Mouse (Mus musculus) adrenal gland (tissue): Measurements from ENCODE around the gene C5ar1.
"Not testable (repeated sequence)": the region's sequence is repeated elsewhere in the genome, so short reads cannot be mapped to it uniquely, and the experiment has no call there.

ENCODE experiments used
- intact Hi-C: fragments of 180-260 bp; cut with DNase I; formaldehyde crosslinking; loops from one replicate; pipeline ENCODE4 v1.15.1; 2025
- long read RNA-seq, 2 experiments: library from polyadenylated mRNA; unstranded; transcript quantifications; one replicate each; pipeline ENCODE4 v2.0.0; 2020; ENCODE audit warnings: borderline replicate concordance in 1 of 2; ENCODE audit not compliant: insufficient replicate concordance in 1 of 2

Gene C5ar1
- long read RNA-seq, experiment 1, transcript C5ar1-202 (2 exons, 2,540 nt) = major isoform, 5 of 7 reads
- long read RNA-seq, experiment 1, partial matches to known transcripts = 0 of 7 reads
- long read RNA-seq, experiment 1, other reads (novel, unspliced or antisense) = 2 of 7 reads
- long read RNA-seq, experiment 2, partial matches to known transcripts = 0 of 4 reads
- long read RNA-seq, experiment 2, other reads (novel, unspliced or antisense) = 1 of 4 reads

DNA sequence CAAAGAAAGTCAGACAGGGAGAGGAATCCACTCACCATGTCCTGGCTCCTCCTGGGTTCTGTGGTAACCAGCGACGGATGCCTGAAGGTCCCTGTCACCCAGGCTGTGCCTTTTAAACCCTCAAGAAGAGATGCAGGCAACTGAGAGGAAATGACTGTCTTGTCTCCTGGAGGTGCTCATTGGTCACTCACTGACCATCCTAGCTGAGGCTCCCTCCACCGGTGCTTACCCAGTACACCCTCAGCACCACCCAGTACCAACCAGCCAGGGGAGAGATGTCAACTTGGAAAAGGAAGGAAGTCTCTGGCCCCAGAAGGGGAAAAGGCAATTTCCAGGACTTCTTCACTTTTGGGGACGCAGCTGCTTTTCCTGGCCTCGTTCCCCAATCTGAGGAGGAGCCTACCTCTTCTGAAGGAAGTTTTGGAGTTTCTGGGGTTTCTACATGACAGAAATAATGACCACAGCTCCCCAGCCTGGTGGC is at the start of gene C5ar1:
Gene C5ar1, minus strand, starts transcription at position 431 of the 481 bp plus-strand sequence.
- intact Hi-C loops = no loop called here

DNA sequence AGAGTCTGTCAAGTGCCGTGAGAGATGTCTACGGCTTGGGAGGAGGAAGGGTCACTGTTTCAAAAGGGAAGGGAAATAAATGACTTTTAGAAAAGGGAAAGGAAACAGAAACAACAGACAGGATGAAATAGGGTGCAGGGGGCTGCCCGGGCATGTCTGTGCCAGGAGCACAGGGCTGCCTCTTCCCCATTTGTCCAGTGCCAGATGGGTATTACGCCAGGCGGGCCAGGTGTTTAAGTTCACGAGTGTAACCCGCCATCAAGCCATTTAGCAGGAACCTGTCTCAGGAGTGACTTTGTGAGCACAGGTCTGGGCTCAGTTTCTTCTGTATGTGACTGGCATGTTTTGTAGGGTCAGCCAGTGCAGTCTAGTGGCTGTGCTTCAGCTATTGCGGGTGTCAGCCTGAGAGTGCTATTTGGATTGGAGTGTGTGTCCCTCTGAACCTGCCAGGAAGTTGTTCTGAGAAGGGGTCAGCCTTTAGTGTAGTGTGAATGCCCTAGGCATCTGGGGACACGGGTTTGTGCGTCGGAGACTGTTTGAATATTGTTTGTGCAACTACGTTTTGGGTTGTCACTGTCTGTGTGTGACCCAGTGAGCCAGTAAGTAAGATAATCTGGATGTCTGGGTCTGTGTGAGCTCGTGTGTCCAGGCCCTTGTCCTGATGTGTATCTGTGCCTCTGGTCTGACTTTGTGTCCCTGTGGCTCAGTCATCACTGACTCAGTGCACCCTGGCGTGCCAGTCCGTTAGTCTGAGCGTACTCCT is 49.4 kb upstream of the C5ar1 start:
- intact Hi-C loops = no loop called here

DNA sequence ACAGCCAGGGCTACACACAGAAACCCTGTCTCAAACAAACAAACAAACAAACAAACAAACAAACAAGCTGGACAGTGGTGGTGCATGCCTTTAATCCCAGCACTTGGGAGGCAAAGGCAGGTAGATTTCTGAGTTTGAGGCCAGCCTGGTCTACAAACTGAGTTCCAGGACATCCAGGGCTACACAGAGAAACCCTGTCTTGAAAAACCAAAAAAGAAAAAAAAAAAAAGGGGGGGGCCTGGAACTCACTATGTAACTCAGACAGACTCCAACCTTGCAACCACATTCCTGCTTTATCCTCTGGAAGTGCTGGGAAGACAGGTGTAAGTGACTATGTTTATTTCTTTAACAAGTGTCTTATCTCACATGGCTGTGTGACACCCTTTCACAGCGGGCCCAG is 48.8 kb upstream of the C5ar1 start, which contains the start of gene Bbc3:
Gene Bbc3, plus strand, starts transcription at position 301 of the 400 bp plus-strand sequence.
- intact Hi-C loops = not testable (repeated sequence)

DNA sequence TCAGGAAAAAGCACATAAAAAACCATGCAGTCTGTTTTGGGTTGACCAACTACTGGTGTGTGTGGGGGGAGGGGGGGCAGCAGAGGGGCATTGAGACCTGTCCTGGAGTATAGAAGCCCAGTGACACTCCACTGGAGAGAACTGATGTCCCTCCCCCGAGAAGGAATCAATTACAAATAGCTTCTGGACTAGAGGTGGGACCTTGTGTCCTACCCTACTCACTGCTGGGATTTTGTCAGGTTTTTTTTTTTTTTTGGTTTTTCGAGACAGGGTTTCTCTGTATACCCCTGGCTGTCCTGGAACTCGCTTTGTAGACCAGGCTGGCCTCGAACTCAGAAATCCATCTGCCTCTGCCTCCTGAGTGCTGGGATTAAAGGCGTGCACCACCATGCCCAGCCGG is 47.8 kb upstream of the C5ar1 start:
- intact Hi-C loops = not testable (repeated sequence)

DNA sequence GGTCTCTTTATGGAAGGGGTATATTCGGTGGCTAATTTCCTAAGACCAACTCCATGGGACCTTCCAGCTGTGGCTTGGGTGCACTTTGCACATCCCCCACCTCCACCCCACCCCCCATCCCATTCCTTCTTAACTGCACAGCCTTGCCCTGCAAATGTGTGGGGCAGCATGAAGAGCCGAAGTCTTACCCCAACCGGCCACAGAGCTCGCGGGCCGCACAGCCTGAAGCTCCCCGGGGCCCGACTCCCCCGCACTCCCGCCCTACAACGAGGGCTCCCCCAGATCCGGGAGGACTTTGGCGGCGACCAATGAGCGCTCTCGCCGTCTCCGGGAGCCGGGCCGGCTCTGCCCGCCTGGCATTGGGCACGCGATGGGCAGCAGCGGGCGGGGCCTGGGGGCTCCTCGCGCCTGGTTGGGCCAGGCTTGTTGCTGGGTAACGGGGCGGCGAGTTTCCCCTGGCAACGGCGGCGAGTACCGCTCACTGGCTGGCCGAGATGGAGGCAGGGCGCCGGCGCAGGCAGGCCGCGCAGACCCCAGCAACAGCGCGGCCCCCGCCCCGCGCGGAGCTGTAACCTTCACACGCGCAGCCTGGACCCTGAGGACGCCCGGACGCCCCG is 40.2 kb upstream of the C5ar1 start:
- intact Hi-C loops = loop anchor here (10.0 kb wide), 1 partner anchor 165 kb away; no protein-coding TSS in a partner anchor

DNA sequence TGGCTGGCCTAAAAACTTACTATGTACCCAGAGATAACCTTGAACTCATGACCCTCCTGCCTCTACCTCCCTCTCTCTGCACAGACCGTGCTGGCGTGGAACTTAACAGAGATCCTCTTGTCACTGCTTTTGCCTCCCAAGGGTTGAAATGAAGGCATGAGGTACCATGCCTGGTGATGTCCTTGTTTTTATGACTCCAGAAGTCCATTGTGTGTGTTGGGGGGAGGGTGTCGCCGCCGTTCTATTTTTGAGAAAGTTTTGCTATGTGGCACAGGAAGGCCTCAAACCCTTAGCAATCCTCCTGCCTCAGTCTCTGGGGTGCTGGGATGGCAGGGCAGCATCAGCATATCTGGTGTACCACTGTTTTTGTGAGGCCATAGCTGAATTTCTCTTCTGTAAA is 39.6 kb upstream of the C5ar1 start:
- intact Hi-C loops = loop anchor here (10.0 kb wide), 1 partner anchor 166 kb away; no protein-coding TSS in a partner anchor

DNA sequence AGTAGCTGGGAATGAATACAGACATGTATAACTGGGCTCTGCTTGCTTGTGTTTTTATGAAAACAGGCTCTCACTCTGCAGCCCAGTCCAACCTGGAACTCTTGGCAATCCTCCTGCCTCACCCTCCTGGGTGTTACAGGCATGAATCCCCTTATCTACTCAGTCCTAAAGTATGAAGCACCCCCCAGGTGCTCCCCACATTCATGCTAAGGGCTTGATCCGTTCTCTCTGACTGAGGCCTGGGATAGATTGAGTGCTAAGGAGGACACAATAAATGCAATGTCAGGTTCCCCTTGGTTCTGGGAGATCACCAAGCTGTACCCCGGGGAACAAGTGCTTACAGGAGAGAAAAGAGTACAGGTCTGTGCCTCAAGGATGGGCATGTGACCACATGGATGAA is 38.3 kb upstream of the C5ar1 start:
- intact Hi-C loops = loop anchor here (10.0 kb wide), 1 partner anchor 167 kb away; no protein-coding TSS in a partner anchor

DNA sequence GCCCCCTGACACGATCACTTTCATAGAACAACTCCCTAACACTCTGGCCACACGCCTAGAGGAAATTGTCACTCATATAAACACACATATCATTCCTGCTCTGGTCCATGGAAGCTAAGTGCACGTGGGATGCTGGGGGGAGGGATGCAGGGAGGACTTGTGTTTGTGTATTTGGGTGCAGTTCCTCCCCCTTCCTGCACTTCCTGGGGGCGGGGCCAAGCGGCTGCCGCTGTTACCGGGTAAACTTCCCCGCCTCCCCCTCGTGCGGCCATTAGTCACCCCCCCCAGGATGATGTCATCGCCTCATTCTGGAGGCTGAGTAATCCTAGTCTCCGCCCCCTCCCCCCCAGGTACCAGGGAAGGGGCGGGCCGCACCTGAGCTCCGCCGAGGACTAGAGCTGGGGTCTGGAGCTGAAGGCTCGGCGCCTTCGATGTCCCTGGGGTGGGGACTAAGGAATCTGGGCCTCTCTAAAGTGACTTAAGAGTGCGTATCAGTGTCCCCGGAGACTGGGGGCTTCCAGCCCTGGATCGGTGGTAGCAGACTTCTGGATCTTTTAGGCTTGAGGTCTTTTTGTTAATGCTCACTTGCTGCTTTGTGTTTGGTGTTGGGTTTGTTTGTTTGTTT is 37.5 kb upstream of the C5ar1 start:
- intact Hi-C loops = loop anchor here (10.0 kb wide), 1 partner anchor 168 kb away; no protein-coding TSS in a partner anchor

DNA sequence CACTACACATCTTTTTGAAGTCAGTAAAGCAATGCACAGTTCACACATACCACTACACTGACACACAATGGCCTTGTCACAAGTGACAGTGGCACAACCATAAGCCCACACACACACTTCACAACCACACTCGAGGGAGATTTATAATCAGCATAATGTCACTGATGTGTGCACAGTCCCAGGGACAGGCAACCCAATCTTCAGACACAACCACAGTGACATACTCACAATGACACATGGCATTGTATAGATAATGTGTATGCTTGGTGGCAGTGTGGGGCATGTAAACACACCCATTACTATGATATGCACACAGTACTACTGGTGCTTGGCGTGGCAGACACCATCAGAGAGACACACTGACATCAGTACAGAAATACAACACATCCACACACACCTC is 36.8 kb upstream of the C5ar1 start:
- intact Hi-C loops = loop anchor here (10.0 kb wide), 1 partner anchor 169 kb away; no protein-coding TSS in a partner anchor

DNA sequence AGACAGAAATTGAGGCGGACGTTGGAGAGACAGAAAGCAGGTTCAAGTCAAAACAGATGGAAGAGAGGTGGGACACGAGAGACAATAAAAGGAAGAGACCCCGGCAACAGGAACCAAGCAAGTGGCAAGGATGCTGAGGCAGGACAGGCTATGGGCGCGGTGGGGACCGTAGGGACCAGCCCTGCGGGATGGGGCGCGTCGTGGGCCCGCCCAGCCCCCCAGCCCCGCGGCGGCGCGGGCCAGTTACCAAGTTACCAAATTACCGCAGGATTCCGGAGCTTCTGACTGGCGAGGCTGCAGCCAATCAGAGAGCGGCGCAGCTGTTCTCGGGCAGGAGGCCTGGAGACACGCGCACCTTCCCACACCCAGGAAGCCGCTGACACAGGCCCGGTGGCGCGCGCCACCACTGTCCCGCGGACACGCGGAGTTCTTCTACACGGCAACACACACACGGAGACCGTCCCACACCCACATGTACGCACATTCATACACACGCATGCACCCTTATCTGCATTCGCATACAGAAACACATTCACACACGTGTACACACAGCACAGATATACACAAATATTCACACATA is 36.1 kb upstream of the C5ar1 start:
- intact Hi-C loops = loop anchor here (2.0 to 10.0 kb wide), 3 partner anchors 17 to 169 kb away; no protein-coding TSS in a partner anchor

DNA sequence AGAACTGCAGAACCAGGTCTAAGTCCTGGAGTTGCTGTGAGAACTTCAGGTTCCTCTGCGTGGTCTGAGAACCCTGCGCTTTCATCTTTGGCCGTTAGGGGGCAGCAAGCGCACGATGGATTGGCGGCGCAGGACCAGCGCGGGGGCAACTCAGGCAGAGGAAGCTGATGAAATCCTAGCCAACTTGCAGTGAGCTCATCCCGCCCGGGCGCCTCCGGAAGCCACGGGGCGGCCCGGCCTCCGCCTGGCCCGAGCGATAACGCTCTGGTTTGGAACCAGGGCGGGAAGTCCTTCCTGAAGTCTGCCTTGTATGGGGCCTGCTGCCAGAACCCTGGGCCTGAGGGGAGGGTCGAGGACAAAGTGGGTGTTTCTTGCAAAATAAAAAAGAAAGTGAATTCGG is 35.5 kb upstream of the C5ar1 start:
- intact Hi-C loops = loop anchor here (1.0 to 10.0 kb wide), 4 partner anchors 18 to 170 kb away; no protein-coding TSS in a partner anchor

DNA sequence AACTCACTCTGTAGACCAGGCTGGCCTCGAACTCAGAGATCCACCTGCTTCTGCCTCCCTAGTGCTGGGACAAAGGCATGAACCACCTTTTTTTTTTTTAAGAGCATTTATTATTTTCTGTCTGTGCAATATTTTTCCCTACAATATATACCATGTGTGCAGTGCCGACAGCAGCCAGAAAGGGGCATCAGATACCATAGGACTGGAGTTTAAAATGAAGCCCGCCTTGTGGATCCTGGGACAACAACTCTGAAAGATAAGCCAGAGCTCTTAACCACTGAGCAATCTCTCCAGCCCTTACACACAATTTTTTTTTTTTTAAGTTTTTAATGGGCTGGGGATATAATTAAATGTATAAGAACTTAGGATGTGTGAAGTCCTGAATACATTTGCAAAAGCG is 35.0 kb upstream of the C5ar1 start:
- intact Hi-C loops = loop anchor here (1.0 to 10.0 kb wide), 4 partner anchors 18 to 170 kb away; no protein-coding TSS in a partner anchor

DNA sequence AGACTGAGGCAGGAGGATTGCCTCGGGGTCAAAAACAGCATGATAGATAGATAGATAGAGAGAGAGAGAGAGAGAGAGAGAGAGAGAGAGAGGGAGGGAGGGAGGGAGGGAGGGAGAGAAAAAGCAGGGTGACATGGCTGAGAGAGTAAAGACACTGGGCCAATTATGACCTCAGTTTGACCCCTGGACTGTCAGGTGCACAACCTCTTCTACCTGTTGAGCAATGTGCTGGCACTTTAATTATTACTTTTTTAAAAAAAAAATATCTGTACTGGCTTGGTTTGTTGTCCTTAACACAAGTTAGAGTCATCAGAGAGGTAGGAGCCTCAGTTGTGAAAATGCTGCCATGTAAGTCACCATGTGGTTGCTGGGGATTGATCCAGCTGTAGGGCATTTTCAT is 28.5 kb upstream of the C5ar1 start:
- intact Hi-C loops = no loop called here

DNA sequence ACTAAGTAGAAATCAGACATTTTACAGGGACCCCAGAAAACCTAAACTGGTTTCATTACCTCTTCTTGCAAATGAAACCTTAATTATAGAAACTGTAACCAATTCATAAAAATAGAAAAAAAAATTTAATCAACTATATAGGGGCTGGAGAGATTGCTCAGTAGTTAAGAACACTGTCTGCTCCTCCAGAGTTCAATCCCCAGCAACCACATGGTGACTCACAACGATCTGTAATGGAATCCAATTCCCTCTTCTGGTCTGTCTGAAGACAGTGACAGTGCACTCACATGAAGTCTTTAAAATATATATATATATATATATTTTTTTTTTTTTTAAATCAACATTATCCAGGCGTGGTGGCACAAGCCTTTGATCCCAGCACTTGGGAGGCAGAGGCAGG is 27.7 kb upstream of the C5ar1 start:
- intact Hi-C loops = no loop called here

DNA sequence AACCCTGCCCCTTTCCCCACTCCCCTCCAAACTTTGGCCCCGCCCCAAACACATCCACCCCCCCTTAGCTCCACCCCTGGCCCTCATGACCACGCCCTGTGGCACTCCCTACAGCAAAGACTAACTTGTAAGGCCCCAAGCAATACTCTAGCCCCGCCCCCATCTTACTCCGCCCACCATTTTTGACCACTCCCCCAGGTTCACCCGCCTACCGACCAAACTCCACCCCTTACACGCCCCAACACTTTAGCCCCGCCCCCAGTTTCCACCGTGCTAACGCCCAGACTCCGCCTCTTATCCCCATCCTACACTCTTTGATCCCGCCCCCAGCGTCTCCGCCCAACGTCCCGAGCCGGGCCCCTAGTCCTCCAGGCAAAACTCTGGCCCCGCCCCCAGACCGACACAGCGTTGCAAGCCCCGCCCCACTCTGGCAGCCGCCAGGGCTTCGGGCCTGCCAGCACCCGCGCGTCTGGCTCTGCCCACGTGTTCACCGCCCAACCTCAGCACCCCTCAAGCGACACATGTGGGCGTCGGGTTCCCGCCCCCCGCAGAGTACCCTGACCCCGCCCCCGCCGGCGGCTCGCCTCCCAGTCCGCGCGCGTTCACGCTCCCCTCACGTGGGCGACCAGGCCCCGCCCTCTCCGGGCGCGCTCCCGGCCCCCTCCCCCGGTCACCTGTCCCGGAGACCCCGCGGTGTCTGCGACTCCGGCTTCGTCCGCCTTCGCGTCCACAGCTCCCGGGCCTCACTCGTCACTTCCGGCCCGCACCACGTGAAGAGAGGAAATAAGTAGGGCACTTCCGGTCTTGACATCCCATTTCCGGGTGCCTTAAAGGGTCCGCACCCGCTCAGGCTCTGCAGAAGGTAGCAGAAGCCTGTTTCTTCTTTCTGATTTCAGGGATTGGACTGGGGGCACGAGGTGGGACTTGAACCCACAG is 27.0 kb upstream of the C5ar1 start, which contains the start of gene Ccdc9:
Gene Ccdc9, minus strand, starts transcription at position 770 of the 936 bp plus-strand sequence.
- intact Hi-C loops = no loop called here

DNA sequence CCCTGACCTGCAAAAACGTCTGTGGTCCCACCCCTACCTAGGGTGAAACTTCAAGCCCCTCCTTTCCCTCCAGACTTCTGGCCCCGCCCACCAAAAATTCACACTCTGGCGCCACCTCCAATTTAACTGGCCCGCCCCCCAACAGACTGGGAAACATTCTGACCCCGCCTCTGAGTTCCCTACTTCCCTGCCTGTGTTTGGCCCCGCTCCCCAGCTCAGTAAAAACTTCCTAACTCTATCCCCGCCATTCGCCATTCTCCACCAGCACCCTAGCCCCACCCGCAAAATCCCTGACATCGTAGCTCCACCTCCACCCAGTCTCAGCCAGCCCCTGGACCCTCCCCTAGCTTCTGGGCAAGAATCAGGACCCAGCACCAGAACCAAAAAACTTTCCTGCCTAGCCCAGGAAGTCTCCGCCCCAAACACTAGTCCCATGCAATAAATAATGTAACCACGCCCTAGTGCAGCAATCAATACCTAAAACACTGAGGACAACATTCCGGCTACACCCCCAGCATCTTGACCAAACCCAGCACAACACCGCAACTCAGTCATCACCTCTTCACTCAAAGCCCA is 26.2 kb upstream of the C5ar1 start:
- intact Hi-C loops = no loop called here

DNA sequence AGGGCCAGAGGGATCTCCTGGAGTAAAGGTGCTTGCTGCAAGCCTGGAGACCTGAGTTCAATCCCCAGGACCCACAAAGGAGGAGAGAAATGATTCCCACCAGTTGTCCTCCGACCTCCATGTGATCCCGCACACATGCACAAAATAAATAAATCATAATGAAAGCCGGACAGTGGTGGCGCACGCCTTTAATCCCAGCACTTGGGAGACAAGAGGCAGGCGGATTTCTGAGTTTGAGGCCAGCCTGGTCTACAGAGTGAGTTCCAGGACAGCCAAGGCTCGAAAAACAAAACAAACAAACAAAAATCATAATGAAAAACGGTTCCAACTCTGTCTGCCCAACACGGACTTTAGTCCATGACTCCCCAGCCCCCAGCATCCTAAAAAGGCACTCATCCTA is 25.6 kb upstream of the C5ar1 start:
- intact Hi-C loops = no loop called here

DNA sequence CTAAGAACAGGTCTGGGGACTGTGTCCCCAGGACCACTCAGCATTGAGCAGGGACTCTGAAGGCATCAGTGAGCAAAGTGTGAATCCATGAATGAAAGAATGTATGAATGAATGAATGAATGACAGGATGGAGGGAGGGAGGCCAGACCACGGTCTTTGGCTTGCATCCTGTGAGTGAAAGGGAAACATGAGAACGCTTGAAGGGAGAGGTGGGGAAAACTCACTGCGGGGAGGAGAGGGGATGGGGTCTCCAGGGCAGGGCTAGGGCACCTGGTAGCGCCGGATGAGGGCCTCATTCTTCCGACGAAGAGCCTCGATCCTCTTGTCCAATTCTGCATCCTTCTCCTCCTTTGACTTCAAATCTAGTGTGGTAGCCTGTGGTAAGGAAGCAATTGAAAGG is 24.7 kb upstream of the C5ar1 start:
- intact Hi-C loops = no loop called here

DNA sequence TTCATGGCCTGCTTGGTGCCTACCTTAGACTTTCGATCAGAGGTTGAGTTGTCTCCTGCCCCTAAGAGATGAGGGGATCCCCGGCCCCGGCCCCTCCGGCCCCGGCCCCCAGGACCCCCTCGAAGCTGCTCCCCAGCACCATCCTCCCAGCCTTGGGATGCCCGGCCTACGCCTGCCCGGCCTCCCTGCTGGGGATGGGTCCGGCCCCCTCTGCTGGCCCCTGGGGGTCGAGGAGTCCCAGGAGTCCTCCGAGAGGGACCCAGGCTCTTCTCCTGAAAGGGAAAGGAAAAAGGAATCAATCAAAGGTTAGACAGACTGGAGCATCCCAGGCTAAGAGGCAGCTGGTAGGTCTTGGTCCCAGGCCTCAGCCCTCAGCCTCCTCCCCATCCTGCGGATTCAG is 23.0 kb upstream of the C5ar1 start:
- intact Hi-C loops = no loop called here
